In genomic region chr2:156968501-156968900, GRCm38 (mm10) we compare ENCODE assay signal across 13 mouse cellular contexts.
"Had no signal": no experiment of that assay in that cellular context is flagged by ENCODE, and none has a peak within 500 bp of the region (broad histone marks: within the 10 kb centered on the region; RNA-seq: fewer than 3 reads in every experiment).

No protein-coding gene starts in this region.

- DNase-seq: kidney, adult 2 months; kidney, postnatal 25 days; layer of hippocampus, adult 9-11 months; liver, embryonic 13.5 days; lung, adult 2 months; lung, postnatal 14 days; lung, postnatal 4 days; thymus, postnatal 36 days had no signal

- H3K27ac ChIP-seq: kidney, postnatal 0 days; layer of hippocampus, adult 2 months; liver, embryonic 13.5 days; midbrain, embryonic 12.5 days; midbrain, embryonic 15.5 days; stomach, embryonic 15.5 days had no signal

- H3K4me3 ChIP-seq: layer of hippocampus, adult 2 months; liver, embryonic 13.5 days; midbrain, embryonic 12.5 days; midbrain, embryonic 15.5 days; stomach, embryonic 15.5 days had no signal
